Mouse (Mus musculus) bone marrow macrophage, adult 2 months (primary cell): ENCODE results near the gene Rnf181. TPM values are rescaled to one million over a fixed set of nuclear protein-coding genes. Genes with fewer than 3 reads are reported as not detected.

Experiments used
- H3K27ac ChIP-seq: 2 replicates; pipeline ENCODE4 v1.5.1; 2012; ENCODE audit warnings: low read depth, low read length; ENCODE audit not compliant: insufficient read depth
- H3K4me1 ChIP-seq: 2 replicates; pipeline ENCODE4 v1.6.1; 2012; ENCODE audit warnings: low read length; ENCODE audit not compliant: control insufficient read depth, insufficient read depth
- H3K4me3 ChIP-seq: 2 replicates; pipeline ENCODE4 v1.5.1; 2012; ENCODE audit warnings: mild to moderate bottlenecking, low read length, moderate library complexity; ENCODE audit not compliant: insufficient read depth
- CTCF ChIP-seq: IDR thresholded peaks from 2 replicates; pipeline ENCODE4 v1.5.1; 2012; ENCODE audit warnings: low read depth, mild to moderate bottlenecking, low read length, moderate library complexity
- POLR2A ChIP-seq: IDR thresholded peaks from 2 replicates; pipeline ENCODE4 v1.6.1; 2012; ENCODE audit warnings: mild to moderate bottlenecking, low read depth, low read length, borderline replicate concordance
- polyA plus RNA-seq: library from polyadenylated mRNA; stranded (reverse); fragments of >200 nt; gene quantifications from 2 replicates; pipeline ENCODE4 v1.2.4, GENCODE M21; 2012; ENCODE audit not compliant: missing spikeins, insufficient read depth, insufficient read length

The Rnf181 gene
- polyA plus RNA-seq, 1 experiment = 97.4 TPM

DNA sequence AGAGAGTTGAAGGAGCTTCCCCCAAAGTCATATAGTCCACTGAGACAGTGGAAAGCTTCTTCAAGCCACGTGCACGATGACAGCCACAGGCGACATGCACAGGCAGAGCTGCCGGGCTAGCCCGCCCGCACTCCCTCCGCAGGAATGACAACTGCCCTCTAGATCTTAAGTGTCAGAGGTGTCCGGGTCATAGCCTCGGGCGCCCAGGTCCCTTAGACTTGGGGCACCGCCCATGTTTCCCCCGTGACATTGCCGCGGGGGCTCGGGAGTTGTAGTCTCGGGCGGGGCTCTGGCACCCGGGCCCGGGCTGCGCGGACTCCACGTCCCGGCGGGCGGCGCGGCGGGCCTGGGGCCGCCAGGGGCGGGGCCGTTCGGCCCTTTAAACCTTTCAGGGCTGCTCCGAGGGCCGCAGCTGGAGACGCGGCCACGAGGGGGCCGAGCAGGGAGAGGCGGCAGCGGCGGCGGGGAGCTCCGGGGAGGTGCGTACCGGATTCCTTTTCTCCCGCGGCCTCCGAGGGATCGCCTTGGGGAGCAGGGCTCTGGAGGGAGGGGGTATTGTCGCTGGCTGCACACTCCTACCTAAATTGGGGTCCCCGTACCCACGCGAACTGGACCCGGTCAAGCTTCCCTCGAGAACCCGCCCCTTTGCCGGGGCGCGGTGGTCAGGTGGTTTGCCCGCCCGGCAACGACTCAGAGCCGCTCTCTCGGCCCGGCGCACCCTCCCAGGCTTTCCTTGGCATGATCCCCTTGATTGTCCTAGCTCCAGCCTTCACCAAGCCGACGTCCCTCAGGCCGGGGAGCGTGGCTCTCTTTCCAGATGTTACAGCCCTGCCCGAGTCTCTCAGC lies 11.5 kb downstream of the Rnf181 start, which contains the start of gene Tmem150a:
Gene Tmem150a, plus strand, starts transcription at position 382 of the 846 bp plus-strand sequence.
- TF ChIP-seq CTCF = no peak
- no peak for TF ChIP-seq POLR2A
- H3K4me1 ChIP-seq = peaks cover 21% of the 10 kb centered on the region

DNA sequence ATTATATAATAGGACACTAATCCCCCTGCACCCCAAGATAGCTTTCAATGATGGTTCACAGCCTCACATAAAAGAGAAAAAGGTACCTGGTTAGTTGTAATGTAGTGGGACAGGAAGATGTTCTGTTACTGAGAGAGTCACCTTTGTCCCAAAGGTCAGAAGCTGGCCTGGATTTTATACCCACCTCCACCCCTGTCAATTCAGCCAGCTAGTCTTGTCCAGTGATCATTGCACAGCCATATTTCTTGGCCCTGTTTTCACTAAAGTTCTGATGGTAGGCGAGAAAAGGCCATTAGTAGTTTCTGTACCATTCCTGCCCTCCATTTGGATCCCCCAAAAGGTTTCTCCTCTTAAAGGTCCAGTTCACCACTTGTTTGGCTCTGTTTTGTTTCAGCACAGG lies 12.7 kb downstream of the Rnf181 start:
- H3K27ac ChIP-seq = no peak overlapping the region
- TF ChIP-seq POLR2A (no peak), CTCF (no peak)
- peaks cover 33% of the 10 kb centered on the region for H3K4me1 ChIP-seq
- H3K4me3 ChIP-seq = no peak overlapping the region

More for the DNA sequence above, 11.5 kb downstream of the Rnf181 start, which contains the start of gene Tmem150a:
- Histone ChIP-seq H3K4me3 (peak within 1 kb of the TSS; percentile 65), H3K27ac (no peak within 1 kb of the TSS)

DNA sequence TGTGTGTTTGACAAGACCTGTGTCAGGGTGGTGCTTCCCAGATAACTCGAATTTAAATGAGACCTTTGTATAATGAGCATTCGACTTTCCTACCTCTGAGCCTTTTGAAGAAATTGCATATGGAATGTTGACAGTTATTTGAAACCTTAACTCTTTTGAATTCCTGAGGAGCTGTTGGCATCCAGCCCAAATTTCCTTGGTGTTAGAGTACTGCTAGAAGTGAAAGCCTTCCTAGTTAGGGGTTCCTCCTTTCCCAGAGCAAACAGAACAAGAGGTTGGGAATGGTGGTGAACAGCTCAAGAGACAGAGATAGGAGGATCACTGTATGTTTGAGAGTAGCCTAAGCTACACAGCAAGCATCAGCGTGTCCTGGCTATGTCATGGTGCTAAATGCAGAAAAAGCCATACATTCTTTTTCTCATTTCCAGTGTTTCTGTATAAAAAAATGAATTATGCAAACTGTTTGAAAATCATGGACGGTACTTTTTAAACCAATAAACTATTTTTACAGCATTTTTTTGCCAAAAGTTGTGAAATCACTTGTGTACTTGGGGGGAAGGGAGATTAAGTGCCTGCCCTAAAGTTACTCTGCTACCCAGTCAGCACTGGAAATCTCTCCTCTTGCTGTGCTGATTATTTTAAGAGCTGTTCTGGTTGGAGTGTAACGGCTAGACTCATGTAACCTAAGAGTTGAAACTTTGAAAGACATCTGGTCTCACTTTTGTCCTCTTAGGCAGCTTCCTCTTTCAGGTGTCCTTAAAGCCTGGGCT lies 13.9 kb downstream of the Rnf181 start:
- H3K4me3 ChIP-seq = no peak overlapping the region
- H3K27ac ChIP-seq = no peak overlapping the region
- TF ChIP-seq POLR2A = no peak
- H3K4me1 ChIP-seq = peaks cover 43% of the 10 kb centered on the region

DNA sequence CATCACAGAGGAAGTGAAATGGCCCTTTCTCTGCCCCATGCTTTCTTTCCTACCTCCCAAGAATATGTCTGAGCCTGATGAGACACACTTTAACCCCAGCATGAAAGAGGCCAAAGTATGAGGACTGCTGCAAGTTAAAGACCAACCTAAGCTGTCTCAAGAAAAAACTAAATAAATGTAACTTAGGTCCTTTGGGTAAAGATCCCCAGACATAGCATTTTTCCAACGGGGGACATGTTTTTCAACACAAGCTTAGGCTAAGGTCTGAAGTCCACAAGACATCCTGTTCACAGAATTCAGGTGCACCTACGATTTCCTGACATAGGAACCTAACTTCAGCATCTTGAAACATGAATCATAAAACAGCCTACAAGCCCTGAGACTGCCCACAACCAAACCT lies 16.5 kb downstream of the Rnf181 start:
- peaks cover 50% of the 10 kb centered on the region for H3K4me1 ChIP-seq
- H3K27ac ChIP-seq = peak overlapping the region; percentile 15; the same call in 1 of the 2 replicates
- no peak for TF ChIP-seq POLR2A
- no peak overlapping the region for H3K4me3 ChIP-seq

DNA sequence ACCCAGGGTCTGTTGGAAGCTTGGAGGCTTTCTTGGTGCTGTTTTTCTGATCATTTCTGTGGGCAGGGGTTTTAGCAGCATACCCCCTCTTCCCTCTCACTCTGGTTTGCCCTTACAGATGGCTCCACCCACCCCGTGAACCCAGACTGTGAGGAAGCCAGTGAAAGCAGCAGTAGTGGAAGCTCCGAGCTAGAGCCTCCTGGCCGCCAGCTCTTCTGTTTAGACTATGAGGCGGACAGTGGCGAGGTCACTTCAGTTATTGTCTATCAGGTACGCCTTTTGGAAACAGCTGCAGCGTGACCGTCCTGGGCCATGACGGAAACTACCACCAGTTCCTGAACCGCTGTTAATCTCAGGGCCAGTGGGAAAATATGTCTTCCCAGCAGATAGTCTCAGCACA lies 18.3 kb downstream of the Rnf181 start:
- Histone ChIP-seq H3K27ac (peak overlapping the region; percentile 40), H3K4me1 (peaks cover 47% of the 10 kb centered on the region)

DNA sequence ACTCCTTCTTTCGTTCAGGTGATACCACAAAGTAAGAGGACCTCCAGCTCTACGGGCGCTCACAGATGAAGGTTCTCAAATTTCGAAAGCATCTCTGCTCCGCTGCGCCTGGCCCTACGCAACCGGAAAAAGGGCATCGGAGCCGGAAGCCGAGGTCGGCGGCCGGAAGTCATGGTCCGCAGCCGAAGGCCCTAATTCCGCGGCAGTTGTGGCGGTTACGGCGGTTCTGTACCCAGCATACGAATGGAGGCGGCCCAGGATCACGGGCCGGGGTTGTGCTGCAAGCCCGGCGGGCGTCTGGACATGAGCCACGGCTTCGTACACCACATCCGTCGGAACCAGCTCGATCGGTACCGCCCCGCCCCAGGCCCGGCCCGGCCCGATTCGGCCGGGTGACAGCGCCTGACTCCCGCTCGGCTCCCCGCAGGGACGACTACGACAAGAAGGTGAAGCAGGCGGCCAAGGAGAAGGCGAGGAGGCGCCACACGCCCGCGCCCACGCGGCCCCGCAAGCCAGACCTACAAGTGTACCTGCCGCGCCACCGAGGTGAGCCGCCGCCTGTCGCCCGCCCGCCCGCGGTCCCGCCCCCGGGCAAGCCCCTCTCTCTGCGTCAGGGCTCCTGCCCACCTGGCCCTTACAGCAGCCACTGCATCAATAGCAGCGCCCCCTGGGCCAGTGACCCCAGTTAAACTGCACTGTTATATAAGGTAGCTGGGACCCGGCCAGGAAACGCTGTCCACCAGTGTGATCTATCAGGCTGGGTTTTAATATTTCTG lies 19.4 kb downstream of the Rnf181 start, which contains the start of gene 0610030E20Rik:
Gene 0610030E20Rik, plus strand, starts transcription at position 152 of the 776 bp plus-strand sequence.
- peak within 1 kb of the TSS; percentile 49 for H3K27ac ChIP-seq
- TF ChIP-seq POLR2A (no peak), CTCF (no peak)
- peak within 1 kb of the TSS; percentile 88 for H3K4me3 ChIP-seq
- peaks cover 39% of the 10 kb centered on the region for H3K4me1 ChIP-seq

More for the DNA sequence above, 18.3 kb downstream of the Rnf181 start:
- peak overlapping the region; percentile 88 for H3K4me3 ChIP-seq
- TF ChIP-seq CTCF = no peak
- no peak for TF ChIP-seq POLR2A

DNA sequence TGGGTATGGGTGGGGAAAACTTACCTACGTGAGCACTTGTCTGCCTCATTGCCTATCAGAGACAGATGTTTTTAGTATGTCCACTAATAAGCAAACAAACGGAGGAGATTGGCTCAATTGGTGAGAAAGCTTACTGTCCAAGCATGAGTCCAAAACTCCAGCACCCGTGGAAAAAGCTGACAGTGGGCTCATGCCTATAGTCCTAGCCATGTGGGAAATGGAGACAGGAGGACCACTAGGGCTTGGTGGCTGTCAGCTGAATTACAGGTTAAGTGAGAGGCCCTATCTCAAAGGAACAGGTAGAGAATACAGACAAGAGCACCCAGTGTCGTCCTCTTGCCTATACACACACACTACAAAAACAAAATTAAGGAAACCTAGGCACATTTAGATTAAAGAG lies 20.5 kb downstream of the Rnf181 start:
- Histone ChIP-seq H3K27ac (no peak overlapping the region), H3K4me3 (no peak overlapping the region), H3K4me1 (peaks cover 38% of the 10 kb centered on the region)
- no peak for TF ChIP-seq POLR2A
- no peak for TF ChIP-seq CTCF

DNA sequence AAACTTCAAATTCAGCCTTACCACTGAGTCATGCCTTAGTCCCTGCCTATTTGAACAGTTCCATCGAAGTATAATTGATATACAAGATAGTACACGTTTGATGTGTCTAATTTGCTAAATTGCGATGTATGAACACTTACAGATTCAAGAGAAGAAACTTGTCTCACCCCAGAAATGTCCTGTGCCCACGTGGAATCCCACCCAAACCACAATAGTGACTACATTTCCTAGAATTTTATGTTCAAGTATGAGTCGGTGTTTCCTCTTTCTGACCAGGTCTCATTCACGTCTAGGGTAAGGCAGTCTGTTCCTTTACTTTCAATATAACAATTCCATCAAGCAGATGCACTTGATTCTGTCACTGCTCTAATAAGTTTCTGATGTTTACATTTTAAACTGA lies 21.1 kb downstream of the Rnf181 start:
- Histone ChIP-seq H3K4me1 (peaks cover 35% of the 10 kb centered on the region), H3K27ac (peak overlapping the region; percentile 20), H3K4me3 (no peak overlapping the region)
- TF ChIP-seq CTCF (no peak), POLR2A (no peak)

DNA sequence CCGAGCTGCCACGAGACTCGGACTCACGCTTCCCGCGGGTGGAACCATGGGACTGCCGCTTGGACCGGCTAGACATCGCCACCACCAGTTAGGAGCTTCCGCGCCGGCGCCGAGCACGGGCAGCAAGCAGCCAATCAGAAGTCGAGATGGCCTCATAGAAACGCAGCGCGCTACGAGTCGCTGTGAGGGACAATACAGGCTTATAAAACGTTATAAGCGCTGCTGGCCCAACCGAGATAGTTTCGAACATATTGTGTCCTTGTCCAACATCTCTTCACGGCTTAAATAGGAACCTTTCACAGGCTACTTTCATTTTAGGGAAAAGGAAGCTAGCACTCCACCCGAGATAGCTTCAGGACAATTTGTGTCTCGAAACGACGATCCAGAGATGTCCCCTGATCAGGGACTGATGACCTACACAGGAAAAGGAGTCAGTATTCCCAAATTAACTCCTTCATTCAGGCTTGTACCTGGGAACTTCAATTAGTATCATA lies 21.6 kb downstream of the Rnf181 start, which contains the start of gene Usp39:
Gene Usp39, minus strand, starts transcription at position 111 of the 494 bp plus-strand sequence.
- peaks cover 30% of the 10 kb centered on the region for H3K4me1 ChIP-seq
- H3K27ac ChIP-seq = peak within 1 kb of the TSS; percentile 22
- TF ChIP-seq CTCF (no peak), POLR2A (no peak)
- H3K4me3 ChIP-seq = peak within 1 kb of the TSS; percentile 89
